Mouse (Mus musculus): ENCODE measurements around the gene Polr2m. TPM values are rescaled to one million over a fixed set of nuclear protein-coding genes. Genes with fewer than 3 reads are reported as not detected.

Polr2m gene
- 53.1 TPM for polyA plus RNA-seq (2014; fragmentation: Illumina TruSeq; extraction: RNeasy Lipid Tissue Mini Kit (QIAGEN cat#74804); ENCODE audit: low read depth, low replicate concordance)

DNA sequence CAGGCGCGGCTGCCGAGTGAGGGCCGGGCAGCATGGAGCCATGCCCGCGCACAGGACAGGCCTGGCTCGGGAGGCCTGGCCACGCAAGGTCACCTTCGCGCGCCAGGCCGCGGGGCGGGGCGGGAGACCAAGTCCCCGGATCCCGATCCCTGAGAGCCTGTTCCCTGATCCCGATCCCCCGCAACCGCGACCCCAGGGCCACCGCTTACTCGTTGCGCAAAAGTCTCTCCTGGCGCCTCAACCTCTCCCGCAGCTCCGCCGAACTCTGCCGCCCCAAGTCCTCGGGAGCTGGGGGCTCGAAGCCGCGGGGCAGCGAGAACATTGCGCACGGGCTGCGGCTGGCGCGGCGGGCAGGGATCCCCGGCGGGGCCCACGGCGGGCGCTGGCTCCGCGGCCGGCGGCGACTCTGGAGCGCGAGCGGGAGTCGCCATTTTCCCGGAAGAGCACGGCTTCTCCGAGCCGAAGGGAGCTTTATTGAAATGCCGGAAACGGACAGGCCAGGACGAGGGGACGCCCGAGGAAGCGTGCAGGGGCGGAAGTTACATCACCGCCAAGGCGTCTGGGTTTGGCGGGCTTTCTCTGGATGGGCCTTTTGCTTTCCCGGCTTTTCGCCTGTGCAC, at the start of gene Polr2m:
Polr2m (minus strand) TSS at position 461 of the 620 bp plus-strand sequence.

Other genes with a start within 250 kb of the Polr2m start
- gene Myzap, start 106.4 kb upstream of the Polr2m start, polyA plus RNA-seq (2014; fragmentation: Illumina TruSeq; extraction: RNeasy Lipid Tissue Mini Kit (QIAGEN cat#74804); ENCODE audit: low read depth, low replicate concordance): 6.4 TPM